Mouse (Mus musculus): ENCODE data around the gene Bach2.
A peak's percentile ranks its signal among the peaks of the same experiment; 100 is the strongest.

Bach2 gene

GRCm38 (mm10) chr4:32249748-32250332 is 11.2 kb downstream of the Bach2 start:
- DNase-seq (ENCODE audit: extremely low read depth, low read depth, low spot score) = no peak

GRCm38 (mm10) chr4:32250333-32251004 is 11.9 kb downstream of the Bach2 start:
- DNase-seq (ENCODE audit: extremely low read depth, low read depth, low spot score) = no peak

- no peak for DNase-seq (ENCODE audit: extremely low read depth, low read depth, low spot score)
Measured at GRCm38 (mm10) chr4:32251005-32251365, 12.4 kb downstream of the Bach2 start.

GRCm38 (mm10) chr4:32251946-32252672 is 13.5 kb downstream of the Bach2 start:
- DNase-seq (ENCODE audit: extremely low read depth, low read depth, low spot score) = no peak

GRCm38 (mm10) chr4:32257686-32258085 is 19.1 kb downstream of the Bach2 start:
- no peak for DNase-seq (ENCODE audit: extremely low read depth, low read depth, low spot score)

- no peak for DNase-seq (ENCODE audit: extremely low read depth, low read depth, low spot score)
Measured at GRCm38 (mm10) chr4:32258093-32258492, 19.5 kb downstream of the Bach2 start.

- DNase-seq (ENCODE audit: extremely low read depth, low read depth, low spot score) = no peak
Measured at GRCm38 (mm10) chr4:32258596-32258995, 20.0 kb downstream of the Bach2 start.

- DNase-seq (ENCODE audit: extremely low read depth, low read depth, low spot score) = no peak
Measured at GRCm38 (mm10) chr4:32260909-32261308, 22.3 kb downstream of the Bach2 start.

- DNase-seq (ENCODE audit: extremely low read depth, low read depth, low spot score) = peak; percentile 86
Measured at GRCm38 (mm10) chr4:32262825-32263684, 24.5 kb downstream of the Bach2 start.

GRCm38 (mm10) chr4:32263685-32264038 is 25.1 kb downstream of the Bach2 start:
- DNase-seq (ENCODE audit: extremely low read depth, low read depth, low spot score) = no peak

- no peak for DNase-seq (ENCODE audit: extremely low read depth, low read depth, low spot score)
Measured at GRCm38 (mm10) chr4:32264892-32265291, 26.3 kb downstream of the Bach2 start.

GRCm38 (mm10) chr4:32266731-32267130 is 28.1 kb downstream of the Bach2 start:
- DNase-seq (ENCODE audit: extremely low read depth, low read depth, low spot score) = no peak

GRCm38 (mm10) chr4:32268042-32268441 is 29.4 kb downstream of the Bach2 start:
- DNase-seq (ENCODE audit: extremely low read depth, low read depth, low spot score) = no peak

- DNase-seq (ENCODE audit: extremely low read depth, low read depth, low spot score) = no peak
Measured at GRCm38 (mm10) chr4:32272398-32272797, 33.8 kb downstream of the Bach2 start.

GRCm38 (mm10) chr4:32274776-32275294 is 36.2 kb downstream of the Bach2 start:
- DNase-seq (ENCODE audit: extremely low read depth, low read depth, low spot score) = no peak

GRCm38 (mm10) chr4:32279842-32280241 is 41.2 kb downstream of the Bach2 start:
- DNase-seq (ENCODE audit: extremely low read depth, low read depth, low spot score) = no peak

GRCm38 (mm10) chr4:32280401-32280800 is 41.8 kb downstream of the Bach2 start:
- DNase-seq (ENCODE audit: extremely low read depth, low read depth, low spot score) = no peak

GRCm38 (mm10) chr4:32281306-32281705 is 42.7 kb downstream of the Bach2 start:
- no peak for DNase-seq (ENCODE audit: extremely low read depth, low read depth, low spot score)

- DNase-seq (ENCODE audit: extremely low read depth, low read depth, low spot score) = no peak
Measured at GRCm38 (mm10) chr4:32286405-32286804, 47.8 kb downstream of the Bach2 start.

- DNase-seq (ENCODE audit: extremely low read depth, low read depth, low spot score) = peak; percentile 67
Measured at GRCm38 (mm10) chr4:32288036-32288860, 49.6 kb downstream of the Bach2 start.

All from fat pad, adult 2 months (tissue).